Mouse (Mus musculus) kidney, embryonic 16.5 days (tissue): ENCODE measurements at regions not wholly inside any gene's neighbourhood (a gene's known extent, or its start where the extent isn't known, plus 50 kb on each side); places are given as distances from the start of the nearest gene placed in this dataset.
"Not testable (repeated sequence)": the region's sequence is repeated elsewhere in the genome, so short reads cannot be mapped to it uniquely, and the experiment has no call there.

Experiments
- ATAC-seq: fragments of 200-750 bp; cut with Nextera tagmentation; 2 replicates; pipeline ENCODE4 v1.8.0; 2017; ENCODE audit warnings: moderate TSS enrichment; ENCODE audit not compliant: low FRiP score, low TSS enrichment
- H3K27ac ChIP-seq: fragments of 300-500 bp; sonication (generic); 2 replicates; pipeline ENCODE4 v1.5.1; 2014; ENCODE audit warnings: low read length
- H3K27me3 ChIP-seq: fragments of 300-500 bp; sonication (generic); 2 replicates; pipeline ENCODE4 v1.6.1; 2014; ENCODE audit warnings: low read length, control low read depth, mixed read lengths; ENCODE audit not compliant: insufficient read depth
- H3K36me3 ChIP-seq: fragments of 300-500 bp; sonication (generic); 2 replicates; pipeline ENCODE4 v1.6.1; 2014; ENCODE audit warnings: low read length, control low read depth, mixed read lengths; ENCODE audit not compliant: insufficient read depth
- H3K4me1 ChIP-seq: fragments of 300-500 bp; sonication (generic); 2 replicates; pipeline ENCODE4 v1.6.1; 2014; ENCODE audit warnings: low read length, control low read depth, mixed read lengths; ENCODE audit not compliant: insufficient read depth
- H3K4me2 ChIP-seq: fragments of 300-500 bp; sonication (generic); replicated peaks from 2 replicates; pipeline ENCODE4 v1.6.1; 2014; ENCODE audit warnings: low read depth, low read length
- H3K4me3 ChIP-seq: fragments of 300-500 bp; sonication (generic); 2 replicates; pipeline ENCODE4 v1.5.1; 2014; ENCODE audit warnings: mild to moderate bottlenecking, low read length
- H3K9ac ChIP-seq: fragments of 300-500 bp; sonication (generic); replicated peaks from 2 replicates; pipeline ENCODE4 v1.6.1; 2014; ENCODE audit warnings: low read length
- H3K9me3 ChIP-seq: fragments of 300-500 bp; sonication (generic); 2 replicates; pipeline ENCODE4 v1.6.1; 2016; ENCODE audit warnings: low read length, control low read depth
- WGBS: fragments of 180-500 bp; shearing (Covaris S2); extraction: QIAGEN DNeasy Blood & Tissue Kit; methylation state at CpG from one replicate; pipeline ENCODE4 v1.1.7; 2014; 5-methylcytosine and 5-hydroxymethylcytosine counted together

GRCm38 (mm10) chr6:144917128-144917527, 135.4 kb upstream of the Sox5 start:
- Histone ChIP-seq H3K27ac (no peak overlapping the region), H3K4me2 (no peak overlapping the region), H3K36me3 (no peaks in the 10 kb centered on the region), H3K9ac (no peak overlapping the region), H3K4me3 (no peak overlapping the region), H3K9me3 (no peaks in the 10 kb centered on the region), H3K27me3 (no peaks in the 10 kb centered on the region), H3K4me1 (peaks cover 4% of the 10 kb centered on the region; the same call in 1 of the 2 replicates)
- 11% methylated on average over 8 of the region's 8 CpGs for WGBS
- ATAC-seq = peak; percentile 79

- no peak for ATAC-seq
Observed at GRCm38 (mm10) chr6:144911781-144912180, 130.0 kb upstream of the Sox5 start.

GRCm38 (mm10) chr6:144910392-144910791, 128.6 kb upstream of the Sox5 start:
- WGBS = 85% methylated on average over 6 of the region's 6 CpGs
- Histone ChIP-seq H3K4me2 (no peak overlapping the region), H3K4me3 (no peak overlapping the region), H3K36me3 (no peaks in the 10 kb centered on the region), H3K9me3 (no peaks in the 10 kb centered on the region), H3K27ac (no peak overlapping the region), H3K9ac (no peak overlapping the region), H3K4me1 (no peaks in the 10 kb centered on the region), H3K27me3 (no peaks in the 10 kb centered on the region)
- ATAC-seq = no peak

More at GRCm38 (mm10) chr6:144911781-144912180, 130.0 kb upstream of the Sox5 start:
- WGBS = 82% methylated on average over 7 of the region's 7 CpGs
- Histone ChIP-seq H3K9me3 (no peaks in the 10 kb centered on the region), H3K4me2 (no peak overlapping the region), H3K4me1 (no peaks in the 10 kb centered on the region), H3K27ac (no peak overlapping the region), H3K9ac (no peak overlapping the region), H3K27me3 (no peaks in the 10 kb centered on the region), H3K36me3 (no peaks in the 10 kb centered on the region), H3K4me3 (no peak overlapping the region)

DNA sequence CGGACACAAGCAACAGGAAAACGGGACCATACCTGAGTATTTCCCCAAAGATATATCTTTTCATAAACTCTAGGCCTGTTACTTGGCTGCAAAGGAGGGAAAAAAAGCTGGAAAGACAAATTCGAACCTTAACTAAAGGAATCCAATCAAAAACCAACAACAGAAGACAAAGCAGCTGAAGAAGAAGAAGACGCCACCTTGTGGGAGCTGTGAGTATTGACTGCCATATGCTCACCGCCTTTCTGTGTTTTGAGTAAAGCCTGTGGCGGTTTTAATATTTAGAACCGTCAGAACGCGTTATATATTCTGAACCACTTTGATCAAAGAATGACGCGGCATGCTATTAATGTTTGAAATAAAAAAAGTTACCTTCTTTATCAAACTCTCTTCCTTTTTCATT, 126.9 kb upstream of the Sox5 start:
- no peak for ATAC-seq
- no peak overlapping the region for H3K4me2 ChIP-seq

GRCm38 (mm10) chr6:144903156-144903555, 121.4 kb upstream of the Sox5 start:
- no peak overlapping the region for H3K4me2 ChIP-seq
- H3K36me3 ChIP-seq = no peaks in the 10 kb centered on the region
- no peaks in the 10 kb centered on the region for H3K9me3 ChIP-seq
- H3K4me3 ChIP-seq = no peak overlapping the region
- H3K27ac ChIP-seq = no peak overlapping the region
- 27% methylated on average over 10 of the region's 10 CpGs for WGBS
- no peak for ATAC-seq
- H3K4me1 ChIP-seq = peaks cover 10% of the 10 kb centered on the region
- H3K9ac ChIP-seq = no peak overlapping the region
- no peaks in the 10 kb centered on the region for H3K27me3 ChIP-seq

More for the DNA sequence above, 126.9 kb upstream of the Sox5 start:
- Histone ChIP-seq H3K9me3 (no peaks in the 10 kb centered on the region), H3K4me3 (no peak overlapping the region), H3K27me3 (no peaks in the 10 kb centered on the region), H3K27ac (no peak overlapping the region), H3K9ac (no peak overlapping the region), H3K36me3 (no peaks in the 10 kb centered on the region), H3K4me1 (no peaks in the 10 kb centered on the region)
- WGBS = 93% methylated on average over 11 of the region's 11 CpGs

DNA sequence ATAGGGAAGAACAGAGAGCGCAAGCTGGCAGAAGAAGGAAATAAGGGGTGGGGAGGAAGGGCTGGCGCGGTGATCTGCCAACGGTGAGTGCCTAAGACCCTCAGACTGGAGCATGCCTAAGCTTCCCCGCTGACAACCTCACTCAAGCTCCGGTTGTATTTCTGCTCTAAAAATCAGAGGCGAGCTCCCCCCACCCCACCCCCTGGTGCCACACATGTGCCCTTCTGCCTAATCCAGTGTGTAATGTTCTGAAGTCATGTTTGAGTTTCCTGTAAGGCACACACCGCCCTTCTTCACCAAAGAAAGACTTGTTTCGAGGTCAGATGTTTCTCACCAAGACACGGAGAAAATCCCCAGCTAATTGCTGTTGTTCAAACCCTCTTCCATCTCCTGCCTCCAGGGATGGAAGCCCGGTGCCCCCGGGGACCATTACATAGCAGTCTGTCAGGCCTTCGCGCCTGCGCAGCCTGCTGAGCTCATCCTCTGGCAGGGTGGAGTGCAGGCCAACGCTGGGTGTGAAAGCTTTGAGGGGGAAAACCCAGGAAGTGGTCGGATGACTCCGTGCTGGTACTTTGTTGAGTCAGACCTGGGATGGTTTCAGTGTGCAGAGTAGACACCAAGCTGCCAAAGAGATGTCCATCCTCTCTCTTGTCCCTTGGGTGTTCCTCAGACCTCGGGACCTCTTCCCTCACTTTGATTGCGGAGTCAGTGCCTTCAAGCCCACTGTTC, 120.7 kb upstream of the Sox5 start:
- H3K4me3 ChIP-seq = no peak overlapping the region
- H3K9me3 ChIP-seq = no peaks in the 10 kb centered on the region
- H3K4me2 ChIP-seq = no peak overlapping the region
- H3K9ac ChIP-seq = no peak overlapping the region
- H3K4me1 ChIP-seq = peaks cover 10% of the 10 kb centered on the region
- WGBS = 67% methylated on average over 20 of the region's 20 CpGs
- ATAC-seq = no peak
- no peaks in the 10 kb centered on the region for H3K27me3 ChIP-seq
- no peaks in the 10 kb centered on the region for H3K36me3 ChIP-seq
- no peak overlapping the region for H3K27ac ChIP-seq

DNA sequence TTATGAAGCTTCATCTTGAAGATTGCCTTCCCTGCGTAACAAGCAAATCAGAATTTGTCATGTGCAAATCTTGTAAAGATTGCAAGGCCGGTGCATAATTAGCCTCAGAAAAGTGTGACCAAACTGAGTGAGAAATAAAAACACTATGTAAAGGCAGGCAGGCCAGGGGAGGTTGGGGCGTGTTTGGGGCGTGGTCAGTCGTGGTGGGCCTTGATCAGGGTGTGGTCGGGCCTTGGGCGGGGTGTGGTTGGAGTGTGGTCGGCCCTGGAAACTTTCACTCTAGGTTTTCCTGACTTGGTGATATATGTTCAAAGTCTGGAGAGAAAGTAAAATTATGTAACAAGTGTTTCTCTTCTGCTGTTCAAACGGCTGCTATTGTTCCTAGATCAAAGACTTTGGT, 120.0 kb upstream of the Sox5 start:
- no peak overlapping the region for H3K27ac ChIP-seq
- H3K9me3 ChIP-seq = no peaks in the 10 kb centered on the region
- no peaks in the 10 kb centered on the region for H3K36me3 ChIP-seq
- H3K4me3 ChIP-seq = no peak overlapping the region
- H3K27me3 ChIP-seq = no peaks in the 10 kb centered on the region
- H3K4me2 ChIP-seq = no peak overlapping the region
- no peak for ATAC-seq
- H3K4me1 ChIP-seq = peaks cover 10% of the 10 kb centered on the region
- 64% methylated on average over 9 of the region's 9 CpGs for WGBS
- H3K9ac ChIP-seq = no peak overlapping the region

DNA sequence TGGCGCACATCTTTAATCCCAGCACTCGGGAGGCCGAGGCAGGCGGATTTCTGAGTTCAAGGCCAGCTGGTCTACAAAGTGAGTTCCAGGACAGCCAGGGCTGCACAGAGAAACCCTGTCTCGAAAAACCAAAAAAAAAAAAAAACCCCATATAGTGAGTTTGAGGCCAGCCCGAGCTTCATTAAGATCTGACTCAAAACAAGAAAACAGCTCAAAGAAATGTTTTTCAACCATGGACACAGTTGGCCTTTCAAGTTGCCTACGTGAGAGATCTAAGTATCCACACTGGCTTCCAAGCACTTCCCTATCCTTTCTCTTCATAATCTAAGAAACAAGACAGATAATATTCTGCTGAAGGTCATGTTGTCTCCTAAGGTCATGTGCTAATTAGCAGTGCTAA, 119.1 kb upstream of the Sox5 start:
- H3K4me1 ChIP-seq = peaks cover 10% of the 10 kb centered on the region
- H3K27ac ChIP-seq, H3K27me3 ChIP-seq, ATAC-seq, H3K4me3 ChIP-seq, H3K9ac ChIP-seq, H3K9me3 ChIP-seq, H3K36me3 ChIP-seq, H3K4me2 ChIP-seq: not testable (repeated sequence)
- WGBS = 90% methylated on average over 7 of the region's 7 CpGs

DNA sequence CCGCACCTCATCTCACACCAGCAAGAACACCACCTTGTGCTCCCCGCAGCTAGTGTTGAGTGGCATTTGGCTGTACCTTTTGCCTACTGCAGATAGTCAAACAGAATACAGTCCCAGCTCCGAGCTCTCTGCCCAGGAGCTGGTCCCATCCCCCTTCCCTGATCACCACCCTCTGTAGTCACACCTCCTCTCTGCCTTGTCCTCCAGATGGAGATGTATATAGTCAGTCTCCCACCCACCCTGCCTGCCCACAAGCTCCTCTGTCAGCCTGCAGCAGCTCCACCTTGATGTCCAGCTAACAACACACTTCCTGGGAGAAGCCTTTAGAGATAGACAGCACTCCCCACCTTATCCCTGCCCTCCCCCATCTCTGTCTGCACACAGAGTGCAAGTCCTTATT, 115.7 kb upstream of the Sox5 start:
- no peak overlapping the region for H3K27ac ChIP-seq
- no peak overlapping the region for H3K4me2 ChIP-seq
- H3K9me3 ChIP-seq = no peaks in the 10 kb centered on the region
- no peak overlapping the region for H3K9ac ChIP-seq
- no peaks in the 10 kb centered on the region for H3K36me3 ChIP-seq
- 60% methylated on average over 3 of the region's 3 CpGs for WGBS
- no peaks in the 10 kb centered on the region for H3K27me3 ChIP-seq
- ATAC-seq = no peak
- H3K4me1 ChIP-seq = 0 out of 2 replicates have a peak, but pooled peaks cover 4% of the 10 kb centered on the region
- no peak overlapping the region for H3K4me3 ChIP-seq

- H3K36me3 ChIP-seq = no peaks in the 10 kb centered on the region
- WGBS = 39% methylated on average over 2 of the region's 2 CpGs
- no peaks in the 10 kb centered on the region for H3K9me3 ChIP-seq
- no peaks in the 10 kb centered on the region for H3K27me3 ChIP-seq
- no peak for ATAC-seq
- no peak overlapping the region for H3K9ac ChIP-seq
- H3K4me2 ChIP-seq = no peak overlapping the region
- H3K4me3 ChIP-seq = no peak overlapping the region
- no peaks in the 10 kb centered on the region for H3K4me1 ChIP-seq
- no peak overlapping the region for H3K27ac ChIP-seq
Observed at GRCm38 (mm10) chr6:144890914-144891313, 109.1 kb upstream of the Sox5 start.
